Comparison of ENCODE assay signal across 23 mouse cellular contexts in the genomic region with DNA sequence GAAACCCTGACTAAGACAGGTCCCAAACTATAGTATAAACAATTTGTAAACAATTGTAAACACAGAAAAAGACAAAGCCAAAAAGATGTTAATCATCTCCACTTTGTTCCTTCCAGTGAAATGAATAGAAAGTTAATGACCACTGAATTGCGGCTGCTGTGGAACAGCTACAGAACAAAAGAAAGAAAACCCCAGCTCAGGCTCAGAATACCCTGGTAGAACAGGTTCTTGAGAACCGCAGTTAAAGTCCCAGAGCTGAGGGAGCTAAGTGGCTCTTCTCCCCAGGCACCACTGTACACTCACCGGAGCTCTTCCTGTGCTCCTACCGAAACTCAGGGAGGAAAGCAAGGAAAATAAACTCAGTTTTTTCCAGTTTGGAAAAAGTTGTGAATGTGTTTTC. TPM values are rescaled to one million over a fixed set of nuclear protein-coding genes. Genes with fewer than 3 reads are reported as not detected.
A peak's percentile ranks its signal among the peaks of the same experiment; 100 is the strongest.
DNase-seq lines count a peak whose midpoint lies in the region; ATAC-seq and TF ChIP-seq lines count a peak whose summit lies in the region.
"Had no signal": no experiment of that assay in that cellular context is flagged by ENCODE, and none has a peak within 500 bp of the region (broad histone marks: within the 10 kb centered on the region; RNA-seq: fewer than 3 reads in every experiment).

No protein-coding gene starts in this region.

- DNase-seq in embryonic facial prominence, embryonic 14.5 days (ENCODE audit: low spot score), result peak; percentile 38
- DNase-seq in embryonic facial prominence, embryonic 10.5 days (ENCODE audit: low spot score), result no peak
- DNase-seq in lung, postnatal 0 days (ENCODE audit: low spot score), result peak; percentile 61
- no peak for DNase-seq in lung, postnatal 4 days
- peak; percentile 52 for DNase-seq in R1 (ENCODE audit: low read depth, low spot score)
- DNase-seq in layer of hippocampus, postnatal 10 days (ENCODE audit: low spot score in 2 of 2), result no peak
- DNase-seq in thymus, postnatal 0 days (ENCODE audit: low spot score), result no peak
- DNase-seq: adrenal gland, adult 8-10 months; adrenal gland, postnatal 14 days; adrenal gland, postnatal 36 days; B cell, adult 2 months; cerebellum, adult 11-12 months; cerebellum, adult 9-10 months; cerebellum, postnatal 10 days; forebrain, postnatal 0 days had no signal

- H3K4me2 ChIP-seq in embryonic facial prominence, embryonic 14.5 days (ENCODE audit: low read depth, low read length), result no peak overlapping the region
- H3K4me2 ChIP-seq in lung, postnatal 0 days (replicated peaks; ENCODE audit: low read depth, low read length), result no peak overlapping the region
- H3K4me2 ChIP-seq: embryonic facial prominence, embryonic 13.5 days; forebrain, embryonic 13.5 days; forebrain, embryonic 15.5 days had no signal

- peaks cover 8% of the 10 kb centered on the region; the same call in 1 of the 2 replicates for H3K36me3 ChIP-seq in embryonic facial prominence, embryonic 14.5 days (ENCODE audit: control insufficient read depth, insufficient read depth, low read length)
- H3K36me3 ChIP-seq in embryonic facial prominence, embryonic 10.5 days (replicated peaks), result peaks cover 8% of the 10 kb centered on the region
- no peaks in the 10 kb centered on the region for H3K36me3 ChIP-seq in lung, postnatal 0 days (ENCODE audit: insufficient read depth, low read length)
- H3K36me3 ChIP-seq: G1E had no signal

- no peaks in the 10 kb centered on the region for H3K4me1 ChIP-seq in embryonic facial prominence, embryonic 14.5 days (ENCODE audit: control insufficient read depth, insufficient read depth, low read length)
- H3K4me1 ChIP-seq in embryonic facial prominence, embryonic 10.5 days, result no peaks in the 10 kb centered on the region
- no peaks in the 10 kb centered on the region for H3K4me1 ChIP-seq in lung, postnatal 0 days (ENCODE audit: insufficient read depth, low read depth, low read length)
- H3K4me1 ChIP-seq: embryonic facial prominence, embryonic 13.5 days; forebrain, embryonic 13.5 days; forebrain, embryonic 15.5 days had no signal

- TF ChIP-seq CTCF in lung, postnatal 0 days (IDR thresholded peaks at IDR 0.05), result no peak

- H3K9me3 ChIP-seq in embryonic facial prominence, embryonic 14.5 days (ENCODE audit: control insufficient read depth, low read length), result no peaks in the 10 kb centered on the region
- no peaks in the 10 kb centered on the region for H3K9me3 ChIP-seq in embryonic facial prominence, embryonic 10.5 days
- no peaks in the 10 kb centered on the region for H3K9me3 ChIP-seq in lung, postnatal 0 days (ENCODE audit: low read length)
- H3K9me3 ChIP-seq: embryonic facial prominence, embryonic 13.5 days; forebrain, embryonic 13.5 days; forebrain, embryonic 15.5 days; G1E had no signal

- peak; percentile 74; the same call in 1 of the 2 replicates for ATAC-seq in embryonic facial prominence, embryonic 14.5 days (ENCODE audit: low read depth)
- ATAC-seq in lung, postnatal 0 days, result peak; percentile 60
- ATAC-seq: activated CD4-positive, CD25-positive, alpha-beta regulatory T cell, adult 4 months; CD4-positive, CD25-positive, alpha-beta regulatory T cell, adult 4 months; forebrain, embryonic 13.5 days; forebrain, embryonic 15.5 days; forebrain, postnatal 0 days; Patski had no signal

- no peaks in the 10 kb centered on the region for H3K27me3 ChIP-seq in embryonic facial prominence, embryonic 14.5 days (replicated peaks; ENCODE audit: control insufficient read depth, insufficient read depth, low read length)
- H3K27me3 ChIP-seq in embryonic facial prominence, embryonic 10.5 days (replicated peaks; ENCODE audit: low read depth, poor library complexity, severe bottlenecking), result no peaks in the 10 kb centered on the region
- no peaks in the 10 kb centered on the region for H3K27me3 ChIP-seq in lung, postnatal 0 days (replicated peaks; ENCODE audit: insufficient read depth, low read length)
- H3K27me3 ChIP-seq: CH12.LX; embryonic facial prominence, embryonic 13.5 days; forebrain, embryonic 13.5 days; forebrain, embryonic 15.5 days; Patski had no signal

- H3K9ac ChIP-seq in embryonic facial prominence, embryonic 14.5 days (ENCODE audit: low read depth, low read length), result no peak overlapping the region
- H3K9ac ChIP-seq in lung, postnatal 0 days (replicated peaks; ENCODE audit: low read depth), result no peak overlapping the region
- H3K9ac ChIP-seq: embryonic facial prominence, embryonic 13.5 days; forebrain, embryonic 13.5 days; forebrain, embryonic 15.5 days; forebrain, postnatal 0 days had no signal

- WGBS in embryonic facial prominence, embryonic 14.5 days, result 60% methylated on average over 4 of the region's 4 CpGs
- 65% methylated on average over 4 of the region's 4 CpGs for WGBS in embryonic facial prominence, embryonic 10.5 days
- 49% methylated on average over 4 of the region's 4 CpGs for WGBS in lung, postnatal 0 days

- H3K4me3 ChIP-seq in embryonic facial prominence, embryonic 14.5 days (ENCODE audit: low read depth, low read length), result no peak overlapping the region
- H3K4me3 ChIP-seq in embryonic facial prominence, embryonic 10.5 days, result no peak overlapping the region
- no peak overlapping the region for H3K4me3 ChIP-seq in lung, postnatal 0 days (ENCODE audit: low read depth, low read length)
- H3K4me3 ChIP-seq: embryonic facial prominence, embryonic 13.5 days; forebrain, embryonic 13.5 days; forebrain, embryonic 15.5 days had no signal

- H3K27ac ChIP-seq in embryonic facial prominence, embryonic 14.5 days (replicated peaks; ENCODE audit: low read depth, low read length), result no peak overlapping the region
- no peak overlapping the region for H3K27ac ChIP-seq in embryonic facial prominence, embryonic 10.5 days (replicated peaks)
- no peak overlapping the region for H3K27ac ChIP-seq in lung, postnatal 0 days (ENCODE audit: low read length)
- H3K27ac ChIP-seq: embryonic facial prominence, embryonic 13.5 days; forebrain, embryonic 13.5 days; forebrain, embryonic 15.5 days had no signal

- TF ChIP-seq EP300 in lung, postnatal 0 days (IDR thresholded peaks at IDR 0.05), result no peak

RNA-seq across cellular contexts. Expression of gene Gpr137c, which starts 8.8 kb away (rescaled TPM):
- polyA plus RNA-seq in embryonic facial prominence, embryonic 14.5 days (2014; fragmentation: Nextera tagmentation; extraction: Ambion mirVana), result 3.5 and 3.7 TPM in 2 replicates
- 3.4 and 3.6 TPM in 2 replicates for polyA plus RNA-seq in embryonic facial prominence, embryonic 10.5 days (2016; fragmentation: Nextera tagmentation; extraction: Ambion mirVana)
- polyA plus RNA-seq in lung, postnatal 0 days (2015; fragmentation: Nextera tagmentation; extraction: Ambion mirVana), result 1.8 and 2.0 TPM in 2 replicates
- total RNA-seq in layer of hippocampus, postnatal 10 days (2021), result 10 to 100 TPM; 24.5 to 27.9 TPM
- polyA plus RNA-seq in thymus, postnatal 0 days (2015; fragmentation: Nextera tagmentation; extraction: Ambion mirVana), result 0.72 and 0.90 TPM in 2 replicates
- polyA plus RNA-seq: G1E had no signal

RNA-seq across cellular contexts. Expression of gene Txndc16, which starts 9.4 kb away (rescaled TPM):
- 18.0 and 18.7 TPM in 2 replicates for polyA plus RNA-seq in embryonic facial prominence, embryonic 14.5 days (2014; fragmentation: Nextera tagmentation; extraction: Ambion mirVana)
- polyA plus RNA-seq in embryonic facial prominence, embryonic 10.5 days (2016; fragmentation: Nextera tagmentation; extraction: Ambion mirVana), result 15.3 TPM in 2 replicates
- polyA plus RNA-seq in lung, postnatal 0 days (2015; fragmentation: Nextera tagmentation; extraction: Ambion mirVana), result 9.4 and 14.0 TPM in 2 replicates
- 10 to 100 TPM; 67.8 to 68.8 TPM for total RNA-seq in layer of hippocampus, postnatal 10 days (2021)
- polyA plus RNA-seq in thymus, postnatal 0 days (2015; fragmentation: Nextera tagmentation; extraction: Ambion mirVana), result 12.2 and 13.1 TPM in 2 replicates

Comparison
In these comparisons a context has a peak if more than half of its experiments do, and no peak if none do; other contexts are left out.
1. DNase-seq: peak in embryonic facial prominence, embryonic 14.5 days (single experiment), lung, postnatal 0 days (single experiment) and R1 (single experiment); none in embryonic facial prominence, embryonic 10.5 days (single experiment), lung, postnatal 4 days (0 of 2), layer of hippocampus, postnatal 10 days (0 of 2) and thymus, postnatal 0 days (single experiment).